Mouse (Mus musculus): ENCODE data around the gene Dlgap4.

Dlgap4 gene

GRCm38 (mm10) chr2:156705473-156705872 is 92.0 kb downstream of the Dlgap4 start:
- DNase-seq (ENCODE audit: low read depth, low spot score) = no peak

- no peak for DNase-seq (ENCODE audit: low read depth, low spot score)
Observed at GRCm38 (mm10) chr2:156716683-156717082, 103.2 kb downstream of the Dlgap4 start.

- DNase-seq (ENCODE audit: low read depth, low spot score) = no peak
Observed at GRCm38 (mm10) chr2:156717320-156718281, 104.1 kb downstream of the Dlgap4 start.

- DNase-seq (ENCODE audit: low read depth, low spot score) = no peak
Observed at GRCm38 (mm10) chr2:156718793-156719192, 105.3 kb downstream of the Dlgap4 start.

- no peak for DNase-seq (ENCODE audit: low read depth, low spot score)
Observed at GRCm38 (mm10) chr2:156719549-156720312, 106.2 kb downstream of the Dlgap4 start.

- no peak for DNase-seq (ENCODE audit: low read depth, low spot score)
Observed at GRCm38 (mm10) chr2:156720313-156720674, 106.8 kb downstream of the Dlgap4 start.

GRCm38 (mm10) chr2:156720675-156721553 is 107.4 kb downstream of the Dlgap4 start:
- peak; percentile 86 for DNase-seq (ENCODE audit: low read depth, low spot score)

GRCm38 (mm10) chr2:156721554-156722070 is 108.1 kb downstream of the Dlgap4 start:
- DNase-seq (ENCODE audit: low read depth, low spot score) = no peak

GRCm38 (mm10) chr2:156722071-156722575 is 108.6 kb downstream of the Dlgap4 start:
- no peak for DNase-seq (ENCODE audit: low read depth, low spot score)

GRCm38 (mm10) chr2:156722752-156723151 is 109.2 kb downstream of the Dlgap4 start:
- DNase-seq (ENCODE audit: low read depth, low spot score) = no peak

- DNase-seq (ENCODE audit: low read depth, low spot score) = no peak
Observed at GRCm38 (mm10) chr2:156723899-156724523, 110.5 kb downstream of the Dlgap4 start.

GRCm38 (mm10) chr2:156724871-156725270 is 111.4 kb downstream of the Dlgap4 start:
- DNase-seq (ENCODE audit: low read depth, low spot score) = no peak

- no peak for DNase-seq (ENCODE audit: low read depth, low spot score)
Observed at GRCm38 (mm10) chr2:156726344-156726743, 112.8 kb downstream of the Dlgap4 start.

GRCm38 (mm10) chr2:156726878-156727277 is 113.4 kb downstream of the Dlgap4 start:
- no peak for DNase-seq (ENCODE audit: low read depth, low spot score)

GRCm38 (mm10) chr2:156729537-156730469 is 116.3 kb downstream of the Dlgap4 start:
- no peak for DNase-seq (ENCODE audit: low read depth, low spot score)

- no peak for DNase-seq (ENCODE audit: low read depth, low spot score)
Observed at GRCm38 (mm10) chr2:156730501-156730921, 117.0 kb downstream of the Dlgap4 start.

- no peak for DNase-seq (ENCODE audit: low read depth, low spot score)
Observed at GRCm38 (mm10) chr2:156731592-156731991, 118.1 kb downstream of the Dlgap4 start.

- no peak for DNase-seq (ENCODE audit: low read depth, low spot score)
Observed at GRCm38 (mm10) chr2:156732109-156732508, 118.6 kb downstream of the Dlgap4 start.

GRCm38 (mm10) chr2:156735761-156736335 is 122.3 kb downstream of the Dlgap4 start:
- no peak for DNase-seq (ENCODE audit: low read depth, low spot score)

All from brain, embryonic 18.5 days (tissue).